Comparison of ENCODE assay signal across 24 mouse cellular contexts in genomic region chr17:35104079-35104478, GRCm38 (mm10). TPM values are rescaled to one million over a fixed set of nuclear protein-coding genes. Genes with fewer than 3 reads are reported as not detected.
DNase-seq lines count a peak whose midpoint lies in the region; ATAC-seq lines count a peak whose summit lies in the region.
"Had no signal": no experiment of that assay in that cellular context is flagged by ENCODE, and none has a peak within 500 bp of the region (broad histone marks: within the 10 kb centered on the region; RNA-seq: fewer than 3 reads in every experiment).

No protein-coding gene starts in this region.

- 87% methylated on average over 7 of the region's 7 CpGs for WGBS in embryonic facial prominence, embryonic 13.5 days
- 91% methylated on average over 7 of the region's 7 CpGs for WGBS in embryonic facial prominence, embryonic 10.5 days
- WGBS in kidney, embryonic 16.5 days = 93% methylated on average over 7 of the region's 7 CpGs
- WGBS in kidney, embryonic 14.5 days = 93% methylated on average over 7 of the region's 7 CpGs
- WGBS in intestine, embryonic 16.5 days = 83% methylated on average over 7 of the region's 7 CpGs
- WGBS in liver, embryonic 16.5 days (ENCODE audit: insufficient replicate concordance) = 66% methylated on average over 7 of the region's 7 CpGs

- H3K9me3 ChIP-seq in embryonic facial prominence, embryonic 13.5 days = no peaks in the 10 kb centered on the region
- H3K9me3 ChIP-seq in embryonic facial prominence, embryonic 10.5 days = no peaks in the 10 kb centered on the region
- H3K9me3 ChIP-seq in kidney, embryonic 16.5 days (ENCODE audit: low read length) = no peaks in the 10 kb centered on the region
- H3K9me3 ChIP-seq in kidney, embryonic 14.5 days (ENCODE audit: control insufficient read depth, low read length) = no peaks in the 10 kb centered on the region
- no peaks in the 10 kb centered on the region for H3K9me3 ChIP-seq in intestine, embryonic 16.5 days (ENCODE audit: control insufficient read depth, low read length)
- H3K9me3 ChIP-seq in liver, embryonic 16.5 days (replicated peaks; ENCODE audit: control insufficient read depth, low read length) = no peaks in the 10 kb centered on the region
- H3K9me3 ChIP-seq: forebrain, embryonic 12.5 days; limb, embryonic 10.5 days; midbrain, embryonic 10.5 days had no signal

- peaks cover 8% of the 10 kb centered on the region; the same call in 1 of the 2 replicates for H3K4me1 ChIP-seq in embryonic facial prominence, embryonic 13.5 days
- H3K4me1 ChIP-seq in embryonic facial prominence, embryonic 10.5 days = peaks cover 13% of the 10 kb centered on the region
- H3K4me1 ChIP-seq in kidney, embryonic 16.5 days (ENCODE audit: insufficient read depth, low read length) = peaks cover 42% of the 10 kb centered on the region
- peaks cover 10% of the 10 kb centered on the region; the same call in 1 of the 2 replicates for H3K4me1 ChIP-seq in kidney, embryonic 14.5 days (ENCODE audit: control insufficient read depth, insufficient read depth, low read length)
- H3K4me1 ChIP-seq in intestine, embryonic 16.5 days (ENCODE audit: control insufficient read depth, insufficient read depth, low read length) = peaks cover 28% of the 10 kb centered on the region
- peaks cover 38% of the 10 kb centered on the region for H3K4me1 ChIP-seq in liver, embryonic 16.5 days (ENCODE audit: control insufficient read depth, low read depth, low read length)

- 0 out of 2 replicates have a peak overlapping the region, but pooled peaks have one; percentile 46 for H3K9ac ChIP-seq in embryonic facial prominence, embryonic 13.5 days
- H3K9ac ChIP-seq in kidney, embryonic 16.5 days (replicated peaks; ENCODE audit: low read length) = no peak overlapping the region
- no peak overlapping the region for H3K9ac ChIP-seq in kidney, embryonic 14.5 days (ENCODE audit: low read depth, low read length)
- 0 out of 2 replicates have a peak overlapping the region, but pooled peaks have one; percentile 30 for H3K9ac ChIP-seq in intestine, embryonic 16.5 days (ENCODE audit: low read depth, low read length)
- H3K9ac ChIP-seq in liver, embryonic 16.5 days (ENCODE audit: low read depth, low read length) = peak overlapping the region; percentile 43
- H3K9ac ChIP-seq: forebrain, embryonic 12.5 days had no signal

- peaks cover 51% of the 10 kb centered on the region for H3K36me3 ChIP-seq in embryonic facial prominence, embryonic 13.5 days
- peaks cover 52% of the 10 kb centered on the region for H3K36me3 ChIP-seq in embryonic facial prominence, embryonic 10.5 days (replicated peaks)
- peaks cover 35% of the 10 kb centered on the region for H3K36me3 ChIP-seq in kidney, embryonic 16.5 days (ENCODE audit: insufficient read depth, low read length)
- peaks cover 45% of the 10 kb centered on the region for H3K36me3 ChIP-seq in kidney, embryonic 14.5 days (ENCODE audit: control insufficient read depth, insufficient read depth, low read length)
- peaks cover 16% of the 10 kb centered on the region for H3K36me3 ChIP-seq in intestine, embryonic 16.5 days (ENCODE audit: control insufficient read depth, insufficient read depth, low read length)
- H3K36me3 ChIP-seq in liver, embryonic 16.5 days (ENCODE audit: control insufficient read depth, insufficient read depth) = peaks cover 27% of the 10 kb centered on the region

- ATAC-seq in embryonic facial prominence, embryonic 13.5 days (ENCODE audit: insufficient number of reproducible peaks, insufficient read depth, low FRiP score, low TSS enrichment, low read depth) = no peak
- no peak for ATAC-seq in kidney, embryonic 16.5 days (ENCODE audit: low FRiP score, low TSS enrichment)
- no peak for ATAC-seq in kidney, embryonic 14.5 days (ENCODE audit: low FRiP score, low TSS enrichment)
- ATAC-seq in intestine, embryonic 16.5 days = no peak
- ATAC-seq in liver, embryonic 16.5 days (ENCODE audit: low read depth) = no peak

- no peak overlapping the region for H3K4me3 ChIP-seq in embryonic facial prominence, embryonic 13.5 days
- no peak overlapping the region; the same call in 1 of the 2 replicates for H3K4me3 ChIP-seq in embryonic facial prominence, embryonic 10.5 days
- no peak overlapping the region for H3K4me3 ChIP-seq in kidney, embryonic 16.5 days (ENCODE audit: low read length)
- no peak overlapping the region for H3K4me3 ChIP-seq in kidney, embryonic 14.5 days (ENCODE audit: low read length)
- no peak overlapping the region for H3K4me3 ChIP-seq in intestine, embryonic 16.5 days (ENCODE audit: low read length)
- H3K4me3 ChIP-seq in liver, embryonic 16.5 days (ENCODE audit: low read depth, low read length) = no peak overlapping the region
- H3K4me3 ChIP-seq: forebrain, embryonic 12.5 days; limb, embryonic 10.5 days; midbrain, embryonic 10.5 days had no signal

- H3K27me3 ChIP-seq in embryonic facial prominence, embryonic 13.5 days = no peaks in the 10 kb centered on the region
- no peaks in the 10 kb centered on the region for H3K27me3 ChIP-seq in embryonic facial prominence, embryonic 10.5 days (replicated peaks; ENCODE audit: low read depth, poor library complexity, severe bottlenecking)
- no peaks in the 10 kb centered on the region for H3K27me3 ChIP-seq in kidney, embryonic 16.5 days (ENCODE audit: insufficient read depth, low read length)
- no peaks in the 10 kb centered on the region for H3K27me3 ChIP-seq in kidney, embryonic 14.5 days (ENCODE audit: control insufficient read depth, insufficient read depth, low read length)
- H3K27me3 ChIP-seq in intestine, embryonic 16.5 days (replicated peaks; ENCODE audit: control insufficient read depth, insufficient read depth, low read length) = no peaks in the 10 kb centered on the region
- H3K27me3 ChIP-seq in liver, embryonic 16.5 days (ENCODE audit: control insufficient read depth, insufficient read depth, low read depth, low read length) = no peaks in the 10 kb centered on the region
- H3K27me3 ChIP-seq: forebrain, embryonic 12.5 days had no signal

- DNase-seq in embryonic facial prominence, embryonic 10.5 days (ENCODE audit: low spot score) = no peak
- DNase-seq in layer of hippocampus, adult 11-12 months (ENCODE audit: low spot score) = no peak
- DNase-seq in ovary, postnatal 14 days (ENCODE audit: low spot score) = no peak
- DNase-seq: adrenal gland, postnatal 14 days; cerebellum, adult 9-10 months; gastrocnemius, postnatal 14 days; lung, postnatal 10 days; retina, postnatal 1 day; right cerebral cortex, postnatal 25 days; spleen, adult 18-20 months had no signal

- H3K4me2 ChIP-seq in embryonic facial prominence, embryonic 13.5 days = no peak overlapping the region
- no peak overlapping the region for H3K4me2 ChIP-seq in kidney, embryonic 16.5 days (replicated peaks; ENCODE audit: low read depth, low read length)
- no peak overlapping the region for H3K4me2 ChIP-seq in kidney, embryonic 14.5 days (replicated peaks; ENCODE audit: low read depth, low read length)
- H3K4me2 ChIP-seq in intestine, embryonic 16.5 days (ENCODE audit: low read depth, low read length) = no peak overlapping the region
- peak overlapping the region; percentile 46; the same call in 1 of the 2 replicates for H3K4me2 ChIP-seq in liver, embryonic 16.5 days (ENCODE audit: low read depth, low read length)
- H3K4me2 ChIP-seq: forebrain, embryonic 12.5 days; heart, embryonic 11.5 days had no signal

- no peak overlapping the region for H3K27ac ChIP-seq in embryonic facial prominence, embryonic 13.5 days
- no peak overlapping the region for H3K27ac ChIP-seq in embryonic facial prominence, embryonic 10.5 days (replicated peaks)
- peak overlapping the region; percentile 61; the same call in 1 of the 2 replicates for H3K27ac ChIP-seq in kidney, embryonic 16.5 days (ENCODE audit: low read length)
- H3K27ac ChIP-seq in kidney, embryonic 14.5 days (ENCODE audit: low read depth, low read length) = no peak overlapping the region
- H3K27ac ChIP-seq in intestine, embryonic 16.5 days (ENCODE audit: low read length) = peak overlapping the region; percentile 85
- H3K27ac ChIP-seq in liver, embryonic 16.5 days (ENCODE audit: low read length) = peak overlapping the region; percentile 83
- H3K27ac ChIP-seq: forebrain, embryonic 12.5 days; limb, embryonic 10.5 days; midbrain, embryonic 10.5 days had no signal

RNA-seq across cellular contexts. Expression of gene Ly6g5c, which starts 4.0 kb away (rescaled TPM):
- not detected in 2 replicates for polyA plus RNA-seq in embryonic facial prominence, embryonic 13.5 days (2015; fragmentation: Nextera tagmentation; extraction: Ambion mirVana)
- not detected in 2 replicates for polyA plus RNA-seq in embryonic facial prominence, embryonic 10.5 days (2016; fragmentation: Nextera tagmentation; extraction: Ambion mirVana)
- polyA plus RNA-seq in kidney, embryonic 16.5 days (2015; fragmentation: Nextera tagmentation; extraction: Ambion mirVana) = not detected in 2 replicates
- not detected in 2 replicates for polyA plus RNA-seq in kidney, embryonic 14.5 days (2014; fragmentation: Nextera tagmentation; extraction: Ambion mirVana)
- not detected in 2 replicates for polyA plus RNA-seq in intestine, embryonic 16.5 days (2015; fragmentation: Nextera tagmentation; extraction: Ambion mirVana)
- not detected in 2 replicates for polyA plus RNA-seq in liver, embryonic 16.5 days (2015; fragmentation: Nextera tagmentation; extraction: Ambion mirVana)
- polyA plus RNA-seq: brain, embryonic 14.5 days; forebrain, embryonic 12.5 days; heart, embryonic 11.5 days; hindbrain, embryonic 11.5 days; limb, embryonic 10.5 days; liver, adult 2 months; midbrain, embryonic 10.5 days; urinary bladder, adult 2 months had no signal

RNA-seq across cellular contexts. Expression of gene Ly6g5b, which starts 11.1 kb away (rescaled TPM):
- polyA plus RNA-seq in embryonic facial prominence, embryonic 13.5 days (2015; fragmentation: Nextera tagmentation; extraction: Ambion mirVana) = 1.1 and 1.6 TPM in 2 replicates
- 1.5 and 1.6 TPM in 2 replicates for polyA plus RNA-seq in embryonic facial prominence, embryonic 10.5 days (2016; fragmentation: Nextera tagmentation; extraction: Ambion mirVana)
- polyA plus RNA-seq in kidney, embryonic 16.5 days (2015; fragmentation: Nextera tagmentation; extraction: Ambion mirVana) = 0.89 and 1.5 TPM in 2 replicates
- 1.2 and 1.3 TPM in 2 replicates for polyA plus RNA-seq in kidney, embryonic 14.5 days (2014; fragmentation: Nextera tagmentation; extraction: Ambion mirVana)
- 0.56 and 0.66 TPM in 2 replicates for polyA plus RNA-seq in intestine, embryonic 16.5 days (2015; fragmentation: Nextera tagmentation; extraction: Ambion mirVana)
- 0.33 and 0.35 TPM in 2 replicates for polyA plus RNA-seq in liver, embryonic 16.5 days (2015; fragmentation: Nextera tagmentation; extraction: Ambion mirVana)
- polyA plus RNA-seq: heart, postnatal 0 days had no signal

RNA-seq across cellular contexts. Expression of gene Abhd16a, which starts 15.0 kb away (rescaled TPM):
- polyA plus RNA-seq in embryonic facial prominence, embryonic 13.5 days (2015; fragmentation: Nextera tagmentation; extraction: Ambion mirVana) = 89.6 and 90.1 TPM in 2 replicates
- 59.4 and 60.0 TPM in 2 replicates for polyA plus RNA-seq in embryonic facial prominence, embryonic 10.5 days (2016; fragmentation: Nextera tagmentation; extraction: Ambion mirVana)
- 115 and 118 TPM in 2 replicates for polyA plus RNA-seq in kidney, embryonic 16.5 days (2015; fragmentation: Nextera tagmentation; extraction: Ambion mirVana)
- 73.9 and 85.7 TPM in 2 replicates for polyA plus RNA-seq in kidney, embryonic 14.5 days (2014; fragmentation: Nextera tagmentation; extraction: Ambion mirVana)
- 107 and 108 TPM in 2 replicates for polyA plus RNA-seq in intestine, embryonic 16.5 days (2015; fragmentation: Nextera tagmentation; extraction: Ambion mirVana)
- polyA plus RNA-seq in liver, embryonic 16.5 days (2015; fragmentation: Nextera tagmentation; extraction: Ambion mirVana) = 47.4 and 52.1 TPM in 2 replicates

RNA-seq across cellular contexts. Expression of gene Gpank1, which starts 17.2 kb away (rescaled TPM):
- polyA plus RNA-seq in embryonic facial prominence, embryonic 13.5 days (2015; fragmentation: Nextera tagmentation; extraction: Ambion mirVana) = 21.1 and 24.1 TPM in 2 replicates
- polyA plus RNA-seq in embryonic facial prominence, embryonic 10.5 days (2016; fragmentation: Nextera tagmentation; extraction: Ambion mirVana) = 32.5 and 33.3 TPM in 2 replicates
- polyA plus RNA-seq in kidney, embryonic 16.5 days (2015; fragmentation: Nextera tagmentation; extraction: Ambion mirVana) = 22.3 and 23.7 TPM in 2 replicates
- polyA plus RNA-seq in kidney, embryonic 14.5 days (2014; fragmentation: Nextera tagmentation; extraction: Ambion mirVana) = 19.4 and 20.8 TPM in 2 replicates
- polyA plus RNA-seq in intestine, embryonic 16.5 days (2015; fragmentation: Nextera tagmentation; extraction: Ambion mirVana) = 16.8 and 21.3 TPM in 2 replicates
- 12.4 and 12.9 TPM in 2 replicates for polyA plus RNA-seq in liver, embryonic 16.5 days (2015; fragmentation: Nextera tagmentation; extraction: Ambion mirVana)

RNA-seq across cellular contexts. Expression of gene Csnk2b, which starts 17.8 kb away (rescaled TPM):
- 278 and 298 TPM in 2 replicates for polyA plus RNA-seq in embryonic facial prominence, embryonic 13.5 days (2015; fragmentation: Nextera tagmentation; extraction: Ambion mirVana)
- 283 and 288 TPM in 2 replicates for polyA plus RNA-seq in embryonic facial prominence, embryonic 10.5 days (2016; fragmentation: Nextera tagmentation; extraction: Ambion mirVana)
- 293 and 308 TPM in 2 replicates for polyA plus RNA-seq in kidney, embryonic 16.5 days (2015; fragmentation: Nextera tagmentation; extraction: Ambion mirVana)
- polyA plus RNA-seq in kidney, embryonic 14.5 days (2014; fragmentation: Nextera tagmentation; extraction: Ambion mirVana) = 325 and 334 TPM in 2 replicates
- polyA plus RNA-seq in intestine, embryonic 16.5 days (2015; fragmentation: Nextera tagmentation; extraction: Ambion mirVana) = 246 and 254 TPM in 2 replicates
- polyA plus RNA-seq in liver, embryonic 16.5 days (2015; fragmentation: Nextera tagmentation; extraction: Ambion mirVana) = 115 and 123 TPM in 2 replicates

Comparison
In these comparisons a context has a peak if more than half of its experiments do, and no peak if none do; other contexts are left out.
1. H3K27ac ChIP-seq: peak in kidney, embryonic 16.5 days (single experiment), intestine, embryonic 16.5 days (single experiment) and liver, embryonic 16.5 days (single experiment); none in embryonic facial prominence, embryonic 13.5 days (single experiment), embryonic facial prominence, embryonic 10.5 days (single experiment) and kidney, embryonic 14.5 days (single experiment).
2. H3K9ac ChIP-seq: peak in embryonic facial prominence, embryonic 13.5 days (single experiment), intestine, embryonic 16.5 days (single experiment) and liver, embryonic 16.5 days (single experiment); none in kidney, embryonic 16.5 days (single experiment) and kidney, embryonic 14.5 days (single experiment).